Mouse (Mus musculus) olfactory bulb, adult 2 months (tissue): ENCODE measurements at regions not wholly inside any gene's neighbourhood (a gene's known extent, or its start where the extent isn't known, plus 50 kb on each side); places are given as distances from the start of the nearest gene placed in this dataset.

Experiments used
- CTCF ChIP-seq: fragments of 200-500 bp; IDR thresholded peaks from 2 replicates; pipeline ENCODE4 v1.5.1; 2012; ENCODE audit warnings: low read depth, mild to moderate bottlenecking, low read length, moderate library complexity; ENCODE audit not compliant: insufficient read depth
- POLR2A ChIP-seq: fragments of 200-500 bp; IDR thresholded peaks from 2 replicates; pipeline ENCODE4 v1.6.1; 2012; ENCODE audit warnings: mild to moderate bottlenecking, low read depth, low read length, moderate library complexity; ENCODE audit not compliant: insufficient read depth

- TF ChIP-seq CTCF (no peak), POLR2A (no peak)
Observed at GRCm38 (mm10) chr12:78095352-78095751, 98.7 kb upstream of the Gm6657 start.
